Mouse (Mus musculus): ENCODE data around the gene Prkd2. TPM values are rescaled to one million over a fixed set of nuclear protein-coding genes. Genes with fewer than 3 reads are reported as not detected.

Prkd2 gene
- polyA plus RNA-seq, 2 experiments: 19.2 to 35.9 TPM

GRCm38 (mm10) chr7:16893612-16894011 lies 50.9 kb downstream of the Prkd2 start:
- no peak overlapping the region for H3K9ac ChIP-seq (ENCODE audit: low read depth, low read length, severe bottlenecking)
- no peaks in the 10 kb centered on the region for H3K9me3 ChIP-seq (ENCODE audit: control insufficient read depth, low read length)
- DNase-seq (ENCODE audit: low spot score) (no peak), ATAC-seq (ENCODE audit: low FRiP score, low read depth) (no peak)
- H3K4me2 ChIP-seq (replicated peaks; ENCODE audit: low read depth, low read length, severe bottlenecking): peak overlapping the region; percentile 71; the same call in 1 of the 2 replicates
- H3K4me3 ChIP-seq (replicated peaks; ENCODE audit: low read length): no peak overlapping the region
- 2% methylated on average over 3 of the region's 6 CpGs for WGBS
- peaks cover 2% of the 10 kb centered on the region for H3K36me3 ChIP-seq (ENCODE audit: control insufficient read depth, insufficient read depth, low read length)
- TF ChIP-seq POLR2A (IDR thresholded peaks at IDR 0.05; ENCODE audit: borderline replicate concordance, extremely low read depth, insufficient read depth, insufficient read length): no peak
- no peaks in the 10 kb centered on the region for H3K27me3 ChIP-seq (ENCODE audit: control insufficient read depth, insufficient read depth, low read length)
- no peak overlapping the region for H3K27ac ChIP-seq (replicated peaks; ENCODE audit: low read depth, low read length)
- H3K4me1 ChIP-seq (ENCODE audit: control insufficient read depth, insufficient read depth, low read length): peaks cover 34% of the 10 kb centered on the region

DNA sequence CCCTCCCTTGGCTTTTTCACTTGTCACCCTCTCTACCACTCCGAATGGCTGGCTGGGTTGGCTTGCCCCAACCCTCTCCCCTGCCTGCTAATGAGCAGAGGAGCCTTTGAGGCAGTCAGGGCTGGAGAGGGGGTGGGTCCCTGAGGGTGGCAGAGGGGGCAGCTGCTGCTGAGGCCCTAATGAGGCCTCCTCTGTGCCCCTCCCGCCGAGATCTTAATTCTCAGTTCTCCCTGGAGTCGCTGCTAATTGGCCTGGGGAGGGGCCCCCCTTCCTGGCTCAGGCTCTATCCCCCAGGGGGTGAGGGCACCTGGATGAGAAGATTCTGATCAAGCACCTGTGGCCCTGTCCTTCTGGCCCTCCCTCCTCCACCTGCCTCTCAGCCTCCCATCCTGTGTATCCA lies 51.6 kb downstream of the Prkd2 start:
- DNase-seq (ENCODE audit: low spot score) (no peak), ATAC-seq (ENCODE audit: low FRiP score, low read depth) (no peak)
- TF ChIP-seq POLR2A (IDR thresholded peaks at IDR 0.05; ENCODE audit: borderline replicate concordance, extremely low read depth, insufficient read depth, insufficient read length): no peak
- no peaks in the 10 kb centered on the region for H3K27me3 ChIP-seq (ENCODE audit: control insufficient read depth, insufficient read depth, low read length)
- H3K4me1 ChIP-seq (ENCODE audit: control insufficient read depth, insufficient read depth, low read length): peaks cover 34% of the 10 kb centered on the region
- no peak overlapping the region for H3K4me3 ChIP-seq (replicated peaks; ENCODE audit: low read length)
- H3K27ac ChIP-seq (replicated peaks; ENCODE audit: low read depth, low read length): no peak overlapping the region
- H3K4me2 ChIP-seq (replicated peaks; ENCODE audit: low read depth, low read length, severe bottlenecking): peak overlapping the region; percentile 50
- H3K9me3 ChIP-seq (ENCODE audit: control insufficient read depth, low read length): no peaks in the 10 kb centered on the region
- 3% methylated on average over 4 of the region's 4 CpGs for WGBS
- no peaks in the 10 kb centered on the region; the same call in 1 of the 2 replicates for H3K36me3 ChIP-seq (ENCODE audit: control insufficient read depth, insufficient read depth, low read length)
- no peak overlapping the region for H3K9ac ChIP-seq (ENCODE audit: low read depth, low read length, severe bottlenecking)

GRCm38 (mm10) chr7:16895000-16895399 lies 52.3 kb downstream of the Prkd2 start:
- DNase-seq (ENCODE audit: low spot score) (peak; percentile 82), ATAC-seq (ENCODE audit: low FRiP score, low read depth) (peak; percentile 13)
- Histone ChIP-seq H3K9ac (ENCODE audit: low read depth, low read length, severe bottlenecking) (no peak overlapping the region), H3K27ac (replicated peaks; ENCODE audit: low read depth, low read length) (no peak overlapping the region), H3K4me3 (replicated peaks; ENCODE audit: low read length) (peak overlapping the region; percentile 25), H3K4me2 (replicated peaks; ENCODE audit: low read depth, low read length, severe bottlenecking) (peak overlapping the region; percentile 50), H3K4me1 (ENCODE audit: control insufficient read depth, insufficient read depth, low read length) (peaks cover 34% of the 10 kb centered on the region), H3K9me3 (ENCODE audit: control insufficient read depth, low read length) (no peaks in the 10 kb centered on the region), H3K36me3 (ENCODE audit: control insufficient read depth, insufficient read depth, low read length) (no peaks in the 10 kb centered on the region), H3K27me3 (ENCODE audit: control insufficient read depth, insufficient read depth, low read length) (no peaks in the 10 kb centered on the region)
- 2% methylated on average over 20 of the region's 24 CpGs for WGBS
- no peak for TF ChIP-seq POLR2A (IDR thresholded peaks at IDR 0.05; ENCODE audit: borderline replicate concordance, extremely low read depth, insufficient read depth, insufficient read length)

- Histone ChIP-seq H3K36me3 (ENCODE audit: control insufficient read depth, insufficient read depth, low read length) (no peaks in the 10 kb centered on the region), H3K9ac (ENCODE audit: low read depth, low read length, severe bottlenecking) (no peak overlapping the region), H3K4me3 (replicated peaks; ENCODE audit: low read length) (peak overlapping the region; percentile 25), H3K27me3 (ENCODE audit: control insufficient read depth, insufficient read depth, low read length) (no peaks in the 10 kb centered on the region), H3K9me3 (ENCODE audit: control insufficient read depth, low read length) (no peaks in the 10 kb centered on the region), H3K4me2 (replicated peaks; ENCODE audit: low read depth, low read length, severe bottlenecking) (peak overlapping the region; percentile 50), H3K27ac (replicated peaks; ENCODE audit: low read depth, low read length) (no peak overlapping the region), H3K4me1 (ENCODE audit: control insufficient read depth, insufficient read depth, low read length) (peaks cover 35% of the 10 kb centered on the region)
- DNase-seq (ENCODE audit: low spot score): no peak
- 33% methylated on average over 10 of the region's 10 CpGs for WGBS
- no peak for ATAC-seq (ENCODE audit: low FRiP score, low read depth)
- TF ChIP-seq POLR2A (IDR thresholded peaks at IDR 0.05; ENCODE audit: borderline replicate concordance, extremely low read depth, insufficient read depth, insufficient read length): no peak
These were observed 52.8 kb downstream of the Prkd2 start for GRCm38 (mm10) chr7:16895511-16895910.

GRCm38 (mm10) chr7:16900526-16900925 lies 57.8 kb downstream of the Prkd2 start:
- DNase-seq (ENCODE audit: low spot score) (no peak), ATAC-seq (ENCODE audit: low FRiP score, low read depth) (no peak)
- Histone ChIP-seq H3K9me3 (ENCODE audit: control insufficient read depth, low read length) (no peaks in the 10 kb centered on the region), H3K4me3 (replicated peaks; ENCODE audit: low read length) (no peak overlapping the region), H3K4me1 (ENCODE audit: control insufficient read depth, insufficient read depth, low read length) (peaks cover 21% of the 10 kb centered on the region), H3K4me2 (replicated peaks; ENCODE audit: low read depth, low read length, severe bottlenecking) (no peak overlapping the region), H3K27ac (replicated peaks; ENCODE audit: low read depth, low read length) (no peak overlapping the region), H3K9ac (ENCODE audit: low read depth, low read length, severe bottlenecking) (peak overlapping the region; percentile 25; the same call in 1 of the 2 replicates), H3K36me3 (ENCODE audit: control insufficient read depth, insufficient read depth, low read length) (no peaks in the 10 kb centered on the region), H3K27me3 (ENCODE audit: control insufficient read depth, insufficient read depth, low read length) (no peaks in the 10 kb centered on the region)
- WGBS: 21% methylated on average over 5 of the region's 5 CpGs
- TF ChIP-seq POLR2A (IDR thresholded peaks at IDR 0.05; ENCODE audit: borderline replicate concordance, extremely low read depth, insufficient read depth, insufficient read length): no peak

Measured in limb, embryonic 14.5 days (tissue).